Mouse (Mus musculus) liver (tissue): ENCODE measurements around the gene Gfi1b.

ENCODE experiments used
- DNase-seq: peaks from one replicate; pipeline ENCODE4 v3.0.0-alpha.2; 2020; ENCODE audit warnings: mixed read lengths

Gene Gfi1b

DNA sequence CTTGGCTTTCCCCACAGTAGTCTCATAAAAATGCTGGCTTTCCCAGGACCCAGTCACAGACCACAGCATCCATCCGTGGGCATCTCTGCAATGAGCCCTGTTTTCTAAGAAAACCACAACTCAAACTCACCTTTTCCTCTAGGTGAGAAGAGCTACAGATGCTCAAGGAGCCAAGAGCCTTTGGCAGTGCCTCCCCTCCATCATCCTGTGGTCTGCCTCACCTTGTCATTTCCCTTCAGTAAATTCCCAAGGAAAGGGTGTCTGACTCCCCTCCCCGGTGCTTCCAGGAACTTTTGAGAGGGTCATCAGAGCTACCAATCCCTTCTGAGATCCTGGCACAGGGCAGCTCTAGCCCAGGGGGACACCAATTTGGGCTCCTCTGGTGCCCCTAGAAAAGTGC is 671 bp downstream of the Gfi1b start:
- no peak for DNase-seq

DNA sequence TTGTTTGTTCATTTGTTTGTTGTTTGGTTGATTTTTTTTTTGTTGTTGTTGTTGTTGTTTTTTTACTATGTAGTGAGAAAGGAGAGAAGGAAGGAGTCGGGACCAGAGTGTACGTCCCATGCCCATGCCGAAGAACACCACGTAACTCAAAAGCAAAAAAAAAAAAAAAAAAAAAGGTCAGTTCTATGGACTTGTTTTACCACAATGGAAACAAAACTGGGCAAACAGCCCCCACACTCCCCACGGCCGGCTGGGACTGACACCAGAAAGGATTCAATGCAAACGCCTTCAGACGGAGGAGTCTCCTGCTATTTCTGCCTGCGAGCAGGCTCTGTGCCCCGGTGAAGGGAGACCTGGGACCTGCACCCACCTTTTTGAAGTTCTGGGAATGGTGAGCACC is 1.3 kb downstream of the Gfi1b start:
- peak; percentile 48 for DNase-seq

DNA sequence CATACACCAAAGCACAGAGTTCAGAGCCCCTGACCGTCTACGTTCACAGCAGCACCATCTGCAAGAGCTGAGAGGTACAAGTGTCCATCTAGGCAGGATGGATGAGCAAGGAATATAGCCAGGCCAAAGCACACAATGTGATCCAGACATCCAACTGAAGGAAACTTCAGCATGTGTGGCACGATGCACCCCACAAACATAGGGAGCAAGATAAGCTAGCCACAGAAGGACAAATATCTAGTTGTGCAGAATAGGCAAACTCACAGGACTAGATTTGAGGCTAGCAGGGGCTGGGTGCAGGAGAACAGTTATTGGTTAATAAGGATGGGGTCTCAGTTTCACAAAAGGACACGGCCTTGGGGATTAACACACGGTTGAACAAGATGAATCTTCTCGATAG is 2.4 kb downstream of the Gfi1b start:
- DNase-seq: peak; percentile 45

DNA sequence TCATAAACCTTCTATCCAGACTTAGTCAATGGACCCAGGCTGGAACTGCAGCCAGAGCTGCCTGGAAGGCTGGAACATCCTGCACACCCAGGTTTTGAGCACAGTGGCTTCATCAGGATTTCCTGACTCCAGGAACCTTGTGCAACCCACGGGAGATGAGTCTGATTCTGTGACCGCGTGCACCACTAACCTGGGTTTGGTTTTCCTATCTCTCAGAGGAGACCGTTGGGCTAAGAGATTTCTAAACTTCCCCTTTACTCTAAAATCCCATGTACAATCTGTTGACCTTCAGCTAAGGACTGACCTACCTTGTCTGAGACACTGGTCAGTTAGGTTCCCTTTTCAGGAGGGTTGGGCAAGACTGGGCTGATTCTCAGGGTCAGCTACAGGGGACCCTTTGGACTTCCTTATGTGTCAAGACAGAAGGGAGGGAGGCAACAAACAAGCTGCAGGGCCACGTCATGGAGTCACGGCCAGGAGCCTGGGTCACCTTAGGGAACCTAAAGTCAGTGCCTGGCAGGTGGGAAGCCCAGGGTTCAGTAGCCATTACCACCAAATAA is 2.9 kb downstream of the Gfi1b start:
- peak; percentile 36 for DNase-seq

DNA sequence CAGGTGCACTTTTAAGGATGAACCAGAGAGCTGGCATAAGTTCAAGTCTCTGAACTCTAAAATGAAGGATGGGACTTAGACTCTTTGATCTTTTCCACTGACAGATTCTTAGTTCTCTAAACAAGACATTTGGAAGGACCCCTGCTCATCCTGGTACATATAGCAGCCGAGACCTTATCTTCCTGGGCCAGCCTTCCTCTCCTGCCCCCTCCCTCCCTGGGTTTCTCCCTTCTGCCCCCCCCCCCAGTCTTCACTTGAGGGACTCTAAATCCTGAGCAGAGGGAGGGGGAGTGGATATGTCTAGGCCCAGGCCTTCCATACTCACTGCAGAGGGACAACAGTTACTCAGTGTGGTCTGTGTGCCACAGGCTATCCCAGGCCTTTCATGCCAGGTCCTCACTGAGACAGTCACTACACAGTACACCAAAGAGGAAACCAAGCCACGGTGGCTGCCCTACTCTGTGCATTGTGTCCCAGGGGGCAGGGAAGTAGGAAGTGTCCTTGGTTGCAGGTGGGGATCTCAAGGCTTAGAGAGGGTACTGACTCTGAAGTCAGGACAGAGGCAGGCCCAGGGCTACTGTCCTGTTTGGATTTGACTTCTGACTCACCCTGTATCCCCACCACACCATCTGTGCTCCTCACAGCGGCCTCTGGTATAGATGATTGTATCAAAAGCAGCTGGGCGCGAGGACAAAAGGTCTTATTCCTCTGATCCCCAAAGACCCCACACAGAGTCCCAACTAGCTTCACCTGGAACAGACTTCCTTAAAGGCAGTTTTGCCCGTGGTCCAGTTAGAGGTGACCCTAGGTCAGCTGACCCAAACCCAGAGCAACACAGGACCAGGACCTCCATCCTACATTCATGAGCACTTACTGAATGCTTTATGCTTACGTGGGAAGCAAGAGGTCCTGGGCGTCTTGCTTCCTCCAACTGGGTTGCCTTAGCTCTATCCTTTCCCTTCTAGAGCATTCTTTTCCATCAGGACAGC is 4.0 kb downstream of the Gfi1b start:
- peak; percentile 71 for DNase-seq

DNA sequence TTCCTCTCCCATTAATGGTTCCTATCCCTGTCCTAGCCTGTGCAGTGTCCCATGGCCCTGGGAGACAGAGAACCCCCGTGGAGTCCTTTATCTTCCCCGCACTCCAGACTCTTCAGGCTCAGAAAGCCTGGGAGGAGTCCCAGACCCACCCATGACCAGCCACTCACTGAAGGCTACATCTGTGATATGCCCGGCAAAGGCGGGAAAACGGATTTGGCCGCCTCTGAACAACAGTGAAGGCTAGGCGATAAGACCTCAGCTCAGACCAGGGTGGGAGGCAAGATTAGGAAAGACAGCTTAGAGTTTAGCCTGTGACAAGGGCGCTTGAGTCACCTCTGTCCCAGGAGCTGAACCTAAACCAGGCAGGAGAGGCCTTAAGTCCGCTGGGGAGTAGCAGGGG is 4.9 kb downstream of the Gfi1b start:
- peak; percentile 92 for DNase-seq

DNA sequence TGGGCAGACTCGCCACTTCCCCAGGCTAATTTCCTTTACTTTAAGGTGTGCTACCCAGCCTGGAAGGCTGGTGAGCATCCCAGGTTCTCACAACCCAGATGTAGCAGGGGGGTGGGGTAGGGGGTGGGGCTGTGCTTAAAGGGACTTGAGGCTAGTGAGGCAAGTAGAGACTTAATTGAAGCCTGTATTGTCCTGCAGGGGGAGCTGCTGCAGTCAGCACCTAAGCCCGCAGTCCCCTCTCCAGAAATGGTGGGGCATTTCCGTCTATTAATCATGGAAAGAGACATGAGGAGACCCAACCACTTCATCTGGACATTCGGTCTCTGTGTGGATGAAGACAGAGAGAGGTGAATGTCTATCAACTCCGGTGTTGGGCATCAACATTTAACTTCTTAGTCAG is 5.4 kb downstream of the Gfi1b start:
- DNase-seq: peak; percentile 77

DNA sequence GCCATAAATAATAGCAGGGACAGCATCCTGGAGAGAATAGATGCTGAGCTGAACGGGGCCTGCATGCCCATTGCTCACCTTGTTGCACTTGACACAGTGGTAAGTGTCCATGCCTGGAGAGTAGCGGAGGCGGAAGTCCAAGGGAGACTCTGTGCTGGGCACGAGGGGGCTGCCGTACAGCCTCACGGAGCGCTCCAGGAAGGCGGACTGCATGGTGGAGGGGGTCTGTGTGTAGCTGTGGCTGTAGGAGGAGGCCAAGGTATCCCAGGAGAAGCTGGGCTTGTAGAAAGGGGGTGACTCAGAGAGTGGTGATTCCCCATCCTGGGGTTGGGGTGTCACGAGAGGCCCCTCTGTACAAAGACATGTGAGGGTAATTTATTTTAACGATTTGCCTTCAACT is 8.2 kb downstream of the Gfi1b start:
- peak; percentile 7 for DNase-seq

DNA sequence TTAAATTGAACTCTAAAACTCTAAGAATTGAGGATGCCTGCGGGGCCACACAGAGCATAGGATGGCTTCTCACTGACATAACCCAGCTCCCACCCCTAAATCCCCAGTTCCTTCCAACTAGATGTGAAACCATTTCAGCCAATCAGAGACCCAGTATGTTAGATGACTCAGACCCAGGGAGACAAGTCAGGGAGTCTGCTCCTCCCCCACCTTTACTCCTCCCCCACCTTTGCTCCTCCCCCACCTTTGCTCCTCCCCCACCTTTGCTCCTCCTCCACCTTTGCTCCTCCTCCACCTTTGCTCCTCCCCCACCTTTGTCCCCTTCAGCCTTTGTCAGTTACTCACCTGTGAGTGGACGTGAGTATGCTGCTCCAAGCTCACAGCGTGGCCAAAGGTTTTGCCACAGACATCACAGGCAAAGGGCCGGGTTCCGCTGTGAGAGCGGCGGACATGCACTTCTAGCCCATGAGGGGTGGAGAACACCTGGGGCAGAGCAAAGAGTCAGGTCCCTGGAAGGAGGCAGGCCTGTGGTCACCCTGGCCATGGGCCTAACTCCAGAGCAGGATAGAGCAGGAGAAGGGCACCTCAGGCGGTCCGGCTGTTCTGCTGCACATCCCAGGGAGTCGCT is 9.2 kb downstream of the Gfi1b start:
- peak; percentile 36 for DNase-seq

DNA sequence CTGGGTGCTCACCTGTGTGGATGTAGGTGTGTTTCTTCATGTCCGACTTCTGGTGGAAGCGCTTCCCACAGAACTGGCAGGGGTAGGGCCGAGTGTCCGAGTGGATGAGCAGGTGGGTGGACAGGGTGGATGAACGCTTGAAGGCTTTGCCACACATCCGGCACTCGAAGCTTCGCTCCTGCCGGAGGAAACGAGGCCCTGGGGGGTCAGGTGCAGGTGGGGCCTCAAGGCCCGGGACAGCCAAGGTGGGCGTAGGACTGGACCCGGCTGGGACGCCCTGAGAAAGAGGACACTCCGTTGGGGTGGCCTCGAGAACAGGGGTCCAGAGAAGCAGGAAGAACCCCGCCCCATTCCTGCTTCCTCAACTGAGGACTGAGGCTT is 10.4 kb downstream of the Gfi1b start:
- peak; percentile 5 for DNase-seq

DNA sequence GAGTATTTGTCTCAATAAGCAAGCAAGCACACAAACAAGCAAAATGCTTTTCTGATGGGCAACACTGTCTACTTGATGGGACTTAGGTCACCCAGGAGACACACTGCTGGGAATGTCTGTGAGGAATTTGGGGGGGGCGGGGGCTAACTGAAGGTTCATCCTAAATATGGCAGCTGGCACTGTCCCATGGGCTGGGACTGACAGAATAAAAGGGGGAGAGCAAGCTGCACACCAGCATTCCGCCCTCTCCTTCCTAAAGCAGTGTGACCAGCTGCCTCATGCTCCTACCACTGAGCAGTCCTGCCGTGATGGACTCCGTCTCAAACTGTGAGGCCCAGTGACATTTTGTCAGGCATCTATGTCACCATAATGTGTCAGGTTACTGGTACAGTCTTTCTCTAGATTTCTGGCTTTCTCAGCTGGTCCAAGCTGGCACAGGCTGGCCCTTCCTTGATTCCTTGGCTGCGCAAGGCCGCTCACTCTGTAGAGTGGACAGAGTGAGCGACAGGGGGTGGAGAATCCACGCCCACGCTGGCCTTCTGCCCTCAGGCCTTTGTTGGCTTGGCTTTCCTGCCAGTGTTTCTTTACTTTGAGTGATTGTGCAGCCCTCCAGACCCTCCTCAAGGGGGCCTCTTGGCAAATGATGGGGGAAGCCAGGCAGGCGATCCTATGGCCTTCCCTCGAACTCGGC is 10.9 kb downstream of the Gfi1b start:
- peak; percentile 3 for DNase-seq

DNA sequence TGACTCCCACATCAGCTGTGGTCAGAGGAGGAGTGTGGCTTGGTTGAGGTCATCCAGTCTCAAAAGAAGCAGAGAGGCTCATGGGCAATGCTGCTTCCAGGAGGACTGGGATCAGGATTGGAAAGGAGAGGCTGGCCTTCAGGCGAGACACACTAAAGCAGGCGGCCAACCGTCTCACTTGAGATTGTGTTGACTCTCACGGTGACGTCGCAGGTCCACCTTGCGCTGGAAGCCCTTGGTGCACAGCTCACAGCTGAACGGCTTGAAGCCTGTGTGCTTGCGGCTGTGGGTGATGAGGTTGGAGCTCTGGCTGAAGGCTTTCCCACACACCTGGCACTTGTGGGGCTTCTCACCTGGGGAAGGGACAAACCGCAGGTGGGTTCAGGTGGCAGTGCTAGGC is 11.9 kb downstream of the Gfi1b start:
- DNase-seq: no peak

DNA sequence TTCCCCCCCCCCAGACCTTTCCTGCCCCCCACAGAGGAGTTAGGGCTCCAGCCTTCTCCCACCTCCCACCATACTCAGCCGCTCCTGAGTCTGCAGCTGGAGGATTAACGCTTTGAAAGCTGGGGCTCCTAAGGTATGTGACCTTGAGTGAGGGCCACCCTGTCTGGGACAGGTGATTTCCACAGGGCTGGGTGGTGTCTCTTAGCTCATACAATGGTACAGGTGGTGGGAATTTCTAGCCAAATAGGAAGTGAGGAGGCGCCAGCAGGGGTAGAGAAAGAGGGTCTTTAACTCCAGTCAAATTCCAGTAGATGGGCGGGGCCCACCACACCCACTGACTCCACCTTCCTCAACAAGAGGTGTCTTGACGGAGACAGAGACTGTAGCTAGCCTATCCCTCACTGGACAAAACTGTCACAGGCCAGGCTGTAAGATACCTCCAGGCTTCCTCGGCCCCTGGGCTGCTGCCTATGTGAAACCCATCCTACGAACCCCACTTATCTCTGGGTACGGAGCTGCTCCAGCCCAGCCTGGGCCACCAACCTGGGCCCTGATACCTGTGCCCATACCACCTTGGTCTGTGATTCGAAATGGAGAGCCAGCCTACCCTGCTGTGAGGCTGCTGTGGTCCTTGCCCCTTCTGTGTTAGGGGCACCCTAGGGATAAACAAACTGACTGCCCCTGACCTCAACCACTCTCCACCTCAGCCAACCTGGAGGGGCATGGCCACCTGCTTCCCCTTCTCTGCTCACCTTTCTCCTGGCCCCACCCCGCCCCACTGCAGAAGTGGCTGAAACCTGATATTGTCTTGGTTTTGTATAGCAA is 14.2 kb downstream of the Gfi1b start:
- DNase-seq: peak; percentile 73

DNA sequence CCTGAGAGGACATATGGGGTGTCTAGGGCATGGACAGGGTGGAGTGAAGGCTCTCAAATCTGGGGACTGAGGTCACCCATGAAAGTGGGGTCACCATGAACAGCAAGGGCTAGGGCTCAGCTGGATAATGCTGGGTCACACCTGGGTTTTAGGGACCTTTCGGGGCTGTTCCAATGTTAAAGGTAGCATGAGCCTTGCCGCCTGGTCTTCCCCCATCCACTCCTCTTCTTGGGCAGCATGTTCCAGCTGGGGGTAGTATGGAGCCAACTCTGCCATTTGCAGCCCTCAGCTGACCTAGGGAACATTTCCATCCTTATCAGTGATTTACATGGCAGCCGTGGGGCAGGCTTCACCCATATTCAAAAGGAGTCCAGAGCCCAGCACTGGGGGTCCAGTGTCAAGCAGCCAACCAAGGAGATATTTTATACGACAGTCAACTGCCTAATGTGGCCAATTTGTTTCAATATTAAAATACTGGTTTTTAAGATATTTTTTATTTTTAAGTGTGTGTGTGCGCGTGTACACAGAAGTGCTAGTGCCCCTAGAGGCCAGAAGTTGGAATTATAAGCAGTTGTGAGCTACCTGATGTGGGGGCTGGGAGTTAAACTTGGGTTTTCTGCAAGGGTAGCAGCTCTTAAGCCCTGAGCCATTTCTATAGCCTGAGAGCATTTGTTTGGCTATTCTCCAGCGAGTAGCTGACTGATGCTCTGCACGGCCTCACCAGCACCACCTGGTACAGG is 15.0 kb downstream of the Gfi1b start:
- DNase-seq: peak; percentile 39

DNA sequence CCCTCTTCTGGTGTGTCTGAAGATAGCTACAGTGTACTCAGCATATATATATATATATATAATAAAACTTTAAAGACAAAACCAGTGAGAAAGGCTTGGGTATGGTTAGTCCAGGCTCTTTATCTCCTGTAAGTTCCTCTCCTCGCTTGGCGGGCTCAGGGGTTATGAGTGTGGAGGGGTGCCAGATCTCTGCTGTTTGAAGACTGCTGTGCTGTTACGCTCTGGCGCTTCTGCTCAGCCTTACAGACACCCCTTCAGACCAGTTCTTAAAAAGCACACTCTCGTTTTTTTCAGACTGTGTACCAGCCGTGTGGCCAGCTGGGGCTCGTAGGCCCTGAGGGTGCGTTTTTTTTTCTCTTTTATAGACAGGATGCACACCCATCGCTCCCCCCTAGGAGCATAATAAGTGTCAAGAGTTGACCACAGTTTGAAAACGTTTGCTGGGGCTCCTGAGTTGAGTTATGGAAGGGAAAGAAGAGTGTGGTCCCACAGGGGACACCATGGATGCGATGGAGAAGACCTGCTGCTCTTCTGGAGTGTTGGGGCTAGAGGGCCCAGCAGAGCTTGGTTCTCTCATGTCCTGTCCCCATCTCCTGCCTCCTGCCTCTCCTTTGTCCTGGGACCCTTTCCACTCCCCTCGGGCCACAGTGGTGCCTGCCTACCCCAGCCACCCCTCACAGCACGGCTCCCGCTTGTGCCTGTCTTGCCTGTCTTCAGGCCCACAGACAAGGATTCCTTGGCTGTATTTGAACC is 15.8 kb downstream of the Gfi1b start:
- no peak for DNase-seq

DNA sequence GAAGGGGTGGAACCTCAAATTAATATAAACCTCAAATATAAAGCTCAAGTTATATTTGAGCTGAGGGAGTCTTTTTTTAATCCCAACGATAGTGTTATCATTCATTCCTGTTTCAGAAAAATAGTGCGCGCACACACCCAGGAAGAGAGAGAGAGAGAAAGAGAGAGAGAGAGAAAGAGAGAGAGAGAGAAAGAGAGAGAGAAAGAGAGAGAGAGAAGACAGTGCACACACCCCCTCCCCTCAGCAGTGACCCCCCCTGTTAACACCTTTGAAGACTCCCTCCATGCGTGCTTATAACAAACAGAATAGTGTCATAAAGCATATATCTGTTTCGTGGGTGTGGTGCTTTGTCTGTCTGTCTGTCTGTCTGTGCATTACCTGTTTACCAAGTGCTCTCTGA is 18.2 kb downstream of the Gfi1b start:
- no peak for DNase-seq

DNA sequence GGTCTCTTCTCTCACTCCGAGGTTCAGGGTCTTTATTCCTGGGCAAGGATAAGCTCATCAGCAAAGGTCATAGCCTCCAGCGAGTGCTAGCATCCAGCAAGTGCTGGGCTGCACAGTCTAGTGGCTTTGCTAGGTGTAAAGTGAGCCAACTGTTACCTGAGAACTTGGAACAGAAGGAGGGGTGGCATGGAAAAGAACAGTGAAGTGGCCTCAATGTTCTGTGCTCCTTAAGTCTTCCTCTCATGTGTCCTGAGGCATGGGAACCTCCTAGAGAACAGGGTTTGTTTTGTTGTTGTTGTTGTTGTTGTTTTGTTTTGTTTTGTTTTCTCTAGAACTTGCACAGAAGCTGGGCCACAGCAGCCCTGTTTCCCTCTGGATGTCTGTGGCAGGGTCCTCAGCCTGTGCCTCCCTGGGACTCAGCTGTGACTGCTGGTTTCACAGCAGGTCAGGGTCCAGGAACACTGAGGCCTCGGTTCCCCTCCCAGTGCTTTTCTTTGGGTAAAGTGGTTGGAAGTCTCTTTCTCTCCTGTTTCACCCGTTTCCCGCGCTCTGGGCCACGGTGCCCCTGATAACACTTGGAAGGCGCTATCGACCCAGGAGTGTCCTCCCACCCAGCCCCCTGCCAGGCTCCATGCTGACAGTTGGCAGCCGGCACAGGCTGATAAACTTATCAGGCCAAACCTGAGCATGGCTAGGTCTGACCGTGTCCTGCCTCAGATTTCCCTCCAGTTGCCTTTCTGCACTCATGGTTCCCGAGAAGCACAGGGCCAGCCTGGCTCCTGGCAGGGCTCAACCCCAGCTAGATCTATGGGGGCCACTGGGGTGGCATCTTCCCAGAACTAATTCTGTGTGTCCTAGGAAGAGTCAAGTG is 19.8 kb downstream of the Gfi1b start:
- DNase-seq: peak; percentile 96

DNA sequence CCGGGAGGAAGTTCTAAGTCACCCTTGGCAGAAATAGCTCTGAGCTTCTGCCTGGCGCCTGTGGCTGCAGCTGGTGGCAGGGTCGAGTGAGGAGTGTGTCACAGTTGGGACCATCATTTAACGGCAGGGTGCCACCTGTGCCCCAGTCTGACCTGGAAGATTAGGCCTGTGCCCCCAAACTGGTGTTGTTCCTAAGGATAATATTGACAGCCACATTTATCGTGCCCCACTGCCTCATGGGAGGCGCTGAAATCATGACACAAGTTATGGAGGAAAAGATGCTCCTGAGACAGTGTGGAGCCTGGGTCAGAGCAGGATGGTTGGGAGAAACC is 22.2 kb downstream of the Gfi1b start:
- no peak for DNase-seq

DNA sequence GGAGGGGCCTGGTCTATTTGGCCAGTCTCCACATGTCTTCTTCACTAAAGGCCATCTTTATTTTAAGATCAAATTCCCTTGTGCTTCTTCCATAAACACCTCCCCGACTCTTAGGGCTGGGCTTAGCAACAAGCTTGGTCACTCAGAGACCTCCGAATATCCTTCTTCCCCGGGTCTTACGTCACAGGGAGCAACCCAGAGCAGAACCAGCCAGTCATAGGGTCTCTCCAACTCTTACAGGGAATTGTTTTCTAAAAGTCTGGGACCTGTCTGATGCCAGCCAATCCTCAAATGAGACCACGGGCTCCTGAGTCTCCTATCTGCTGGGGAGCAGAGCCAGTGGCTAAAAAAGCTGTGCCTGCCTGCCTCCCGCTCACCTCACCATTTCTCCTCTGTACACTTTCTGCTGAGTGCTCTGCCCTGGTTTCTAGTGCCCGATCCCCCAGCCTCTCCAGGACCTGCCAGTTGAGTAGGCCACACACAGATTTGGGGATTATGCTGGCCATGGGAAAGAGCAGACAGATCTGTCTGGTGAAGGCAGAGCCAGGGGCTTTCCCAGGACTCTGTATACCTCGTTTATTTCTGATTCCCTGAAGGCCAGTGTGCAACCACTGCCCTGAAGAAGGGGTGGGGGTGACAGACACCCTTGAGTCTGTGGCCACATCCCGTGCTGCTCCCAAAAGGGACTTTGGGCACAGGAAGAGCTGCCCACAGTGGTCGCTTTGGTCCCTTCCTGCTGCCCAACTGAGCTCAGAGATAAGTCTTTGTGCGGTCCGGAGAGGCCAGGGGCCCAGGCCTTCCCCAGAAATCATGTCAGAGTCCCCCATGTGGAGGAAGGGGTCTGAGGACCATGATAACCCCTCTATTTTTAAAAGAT is 22.9 kb downstream of the Gfi1b start:
- peak; percentile 49 for DNase-seq
